Mouse (Mus musculus): ENCODE data around the gene Rtn3.
A peak's percentile ranks its signal among the peaks of the same experiment; 100 is the strongest.
"Not testable (repeated sequence)": the region's sequence is repeated elsewhere in the genome, so short reads cannot be mapped to it uniquely, and the experiment has no call there.

The Rtn3 gene

GRCm38 (mm10) chr19:7482599-7483511, at the start of gene Rtn3:
Rtn3 (minus strand) TSS chr19:7483281.
- DNase-seq (ENCODE audit: low spot score in 2 of 2), result peak; percentile 96 to 97

GRCm38 (mm10) chr19:7531906-7532305, 48.8 kb upstream of the Rtn3 start:
- DNase-seq (ENCODE audit: low spot score in 2 of 2), result no peak

- DNase-seq (ENCODE audit: low spot score in 2 of 2), result peak in 1 of 2 experiments; percentile 68
Measured at GRCm38 (mm10) chr19:7528639-7529428, 45.8 kb upstream of the Rtn3 start.

GRCm38 (mm10) chr19:7524879-7525278, 41.8 kb upstream of the Rtn3 start:
- no peak for DNase-seq (ENCODE audit: low spot score in 2 of 2)

- DNase-seq (ENCODE audit: low spot score in 2 of 2), result no peak
Measured at GRCm38 (mm10) chr19:7523781-7524180, 40.7 kb upstream of the Rtn3 start.

- DNase-seq (ENCODE audit: low spot score in 2 of 2), result no peak
Measured at GRCm38 (mm10) chr19:7523292-7523691, 40.2 kb upstream of the Rtn3 start.

GRCm38 (mm10) chr19:7522856-7523255, 39.8 kb upstream of the Rtn3 start:
- no peak for DNase-seq (ENCODE audit: low spot score in 2 of 2)

- no peak for DNase-seq (ENCODE audit: low spot score in 2 of 2)
Measured at GRCm38 (mm10) chr19:7521619-7522018, 38.5 kb upstream of the Rtn3 start.

- DNase-seq (ENCODE audit: low spot score in 2 of 2), result no peak
Measured at GRCm38 (mm10) chr19:7516437-7516836, 33.4 kb upstream of the Rtn3 start.

- no peak for DNase-seq (ENCODE audit: low spot score in 2 of 2)
Measured at GRCm38 (mm10) chr19:7508026-7508425, 24.9 kb upstream of the Rtn3 start.

GRCm38 (mm10) chr19:7506321-7506720, 23.2 kb upstream of the Rtn3 start:
- no peak for DNase-seq (ENCODE audit: low spot score in 2 of 2)

GRCm38 (mm10) chr19:7502432-7502831, 19.4 kb upstream of the Rtn3 start:
- DNase-seq (ENCODE audit: low spot score in 2 of 2), result no peak

GRCm38 (mm10) chr19:7500701-7501100, 17.6 kb upstream of the Rtn3 start:
- no peak for DNase-seq (ENCODE audit: low spot score in 2 of 2)

GRCm38 (mm10) chr19:7498816-7499215, 15.7 kb upstream of the Rtn3 start:
- DNase-seq (ENCODE audit: low spot score in 2 of 2), result no peak

GRCm38 (mm10) chr19:7496070-7496469, 13.0 kb upstream of the Rtn3 start:
- not testable (repeated sequence) for DNase-seq (ENCODE audit: low spot score in 2 of 2)

- DNase-seq (ENCODE audit: low spot score in 2 of 2), result no peak
Measured at GRCm38 (mm10) chr19:7495221-7496038, 12.3 kb upstream of the Rtn3 start.

GRCm38 (mm10) chr19:7494187-7495015, 11.3 kb upstream of the Rtn3 start:
- DNase-seq (ENCODE audit: low spot score in 2 of 2), result peak; percentile 94 to 96

GRCm38 (mm10) chr19:7493352-7494186, 10.5 kb upstream of the Rtn3 start, which contains the start of gene Atl3:
Atl3 (plus strand) TSS chr19:7494040.
- no peak for DNase-seq (ENCODE audit: low spot score in 2 of 2)

GRCm38 (mm10) chr19:7492682-7493081, 9.6 kb upstream of the Rtn3 start:
- no peak for DNase-seq (ENCODE audit: low spot score in 2 of 2)

- DNase-seq (ENCODE audit: low spot score in 2 of 2), result no peak
Measured at GRCm38 (mm10) chr19:7491960-7492359, 8.9 kb upstream of the Rtn3 start.

All from urinary bladder, postnatal 4 days (tissue).